Mouse (Mus musculus): ENCODE measurements around the gene Sell. TPM values are rescaled to one million over a fixed set of nuclear protein-coding genes. Genes with fewer than 3 reads are reported as not detected.

Sell gene
- polyA plus RNA-seq, 1 experiment = 0.15 TPM

GRCm38 (mm10) chr1:164047934-164048333 is 13.8 kb upstream of the Sell start, which contains the start of gene Sele:
Gene Sele (plus strand): TSS chr1:164048234.
- H3K4me1 ChIP-seq (ENCODE audit: control insufficient read depth, insufficient read depth, low read length) = no peaks in the 10 kb centered on the region
- H3K27ac ChIP-seq (ENCODE audit: insufficient read depth, low read length) = no peak within 1 kb of the TSS
- no peak for TF ChIP-seq POLR2A (IDR thresholded peaks at IDR 0.05; ENCODE audit: extremely low read depth, insufficient read depth, low read length)
- TF ChIP-seq CTCF (IDR thresholded peaks at IDR 0.05; ENCODE audit: extremely low read depth, insufficient read depth, low read length) = no peak
- no peak within 1 kb of the TSS for H3K4me3 ChIP-seq (ENCODE audit: insufficient read depth, low read length)

- H3K4me3 ChIP-seq (ENCODE audit: insufficient read depth, low read length) = no peak overlapping the region
These were observed 8.2 kb upstream of the Sell start for GRCm38 (mm10) chr1:164053561-164053960.

GRCm38 (mm10) chr1:164054800-164055199 is 7.0 kb upstream of the Sell start:
- TF ChIP-seq CTCF (IDR thresholded peaks at IDR 0.05; ENCODE audit: extremely low read depth, insufficient read depth, low read length) (no peak), POLR2A (IDR thresholded peaks at IDR 0.05; ENCODE audit: extremely low read depth, insufficient read depth, low read length) (no peak)
- no peak overlapping the region for H3K4me3 ChIP-seq (ENCODE audit: insufficient read depth, low read length)
- H3K27ac ChIP-seq (ENCODE audit: insufficient read depth, low read length) = no peak overlapping the region
- H3K4me1 ChIP-seq (ENCODE audit: control insufficient read depth, insufficient read depth, low read length) = no peaks in the 10 kb centered on the region

More at GRCm38 (mm10) chr1:164053561-164053960, 8.2 kb upstream of the Sell start:
- no peak overlapping the region for H3K27ac ChIP-seq (ENCODE audit: insufficient read depth, low read length)
- H3K4me1 ChIP-seq (ENCODE audit: control insufficient read depth, insufficient read depth, low read length) = no peaks in the 10 kb centered on the region
- TF ChIP-seq POLR2A (IDR thresholded peaks at IDR 0.05; ENCODE audit: extremely low read depth, insufficient read depth, low read length) (no peak), CTCF (IDR thresholded peaks at IDR 0.05; ENCODE audit: extremely low read depth, insufficient read depth, low read length) (no peak)

GRCm38 (mm10) chr1:164060071-164060470 is 1.7 kb upstream of the Sell start:
- H3K27ac ChIP-seq (ENCODE audit: insufficient read depth, low read length) = no peak overlapping the region
- TF ChIP-seq CTCF (IDR thresholded peaks at IDR 0.05; ENCODE audit: extremely low read depth, insufficient read depth, low read length) = no peak
- no peak for TF ChIP-seq POLR2A (IDR thresholded peaks at IDR 0.05; ENCODE audit: extremely low read depth, insufficient read depth, low read length)
- no peak overlapping the region for H3K4me3 ChIP-seq (ENCODE audit: insufficient read depth, low read length)
- H3K4me1 ChIP-seq (ENCODE audit: control insufficient read depth, insufficient read depth, low read length) = no peaks in the 10 kb centered on the region

- Histone ChIP-seq H3K27ac (ENCODE audit: insufficient read depth, low read length) (no peak overlapping the region), H3K4me3 (ENCODE audit: insufficient read depth, low read length) (no peak overlapping the region), H3K4me1 (ENCODE audit: control insufficient read depth, insufficient read depth, low read length) (no peaks in the 10 kb centered on the region)
- TF ChIP-seq POLR2A (IDR thresholded peaks at IDR 0.05; ENCODE audit: extremely low read depth, insufficient read depth, low read length) (no peak), CTCF (IDR thresholded peaks at IDR 0.05; ENCODE audit: extremely low read depth, insufficient read depth, low read length) (peak; percentile 34; the same call in 1 of the 2 replicates)
These were observed 504 bp upstream of the Sell start for GRCm38 (mm10) chr1:164061278-164061677.

GRCm38 (mm10) chr1:164062856-164063255 is 1.1 kb downstream of the Sell start:
- Histone ChIP-seq H3K27ac (ENCODE audit: insufficient read depth, low read length) (no peak overlapping the region), H3K4me3 (ENCODE audit: insufficient read depth, low read length) (no peak overlapping the region), H3K4me1 (ENCODE audit: control insufficient read depth, insufficient read depth, low read length) (no peaks in the 10 kb centered on the region)
- no peak for TF ChIP-seq CTCF (IDR thresholded peaks at IDR 0.05; ENCODE audit: extremely low read depth, insufficient read depth, low read length)
- TF ChIP-seq POLR2A (IDR thresholded peaks at IDR 0.05; ENCODE audit: extremely low read depth, insufficient read depth, low read length) = no peak

- no peak for TF ChIP-seq POLR2A (IDR thresholded peaks at IDR 0.05; ENCODE audit: extremely low read depth, insufficient read depth, low read length)
- TF ChIP-seq CTCF (IDR thresholded peaks at IDR 0.05; ENCODE audit: extremely low read depth, insufficient read depth, low read length) = no peak
- H3K4me3 ChIP-seq (ENCODE audit: insufficient read depth, low read length) = no peak overlapping the region
- H3K4me1 ChIP-seq (ENCODE audit: control insufficient read depth, insufficient read depth, low read length) = no peaks in the 10 kb centered on the region
- H3K27ac ChIP-seq (ENCODE audit: insufficient read depth, low read length) = no peak overlapping the region
These were observed 2.0 kb downstream of the Sell start for GRCm38 (mm10) chr1:164063745-164064144.

GRCm38 (mm10) chr1:164069261-164069660 is 7.5 kb downstream of the Sell start:
- no peak overlapping the region for H3K4me3 ChIP-seq (ENCODE audit: insufficient read depth, low read length)
- no peaks in the 10 kb centered on the region for H3K4me1 ChIP-seq (ENCODE audit: control insufficient read depth, insufficient read depth, low read length)
- TF ChIP-seq POLR2A (IDR thresholded peaks at IDR 0.05; ENCODE audit: extremely low read depth, insufficient read depth, low read length) = no peak
- no peak for TF ChIP-seq CTCF (IDR thresholded peaks at IDR 0.05; ENCODE audit: extremely low read depth, insufficient read depth, low read length)
- H3K27ac ChIP-seq (ENCODE audit: insufficient read depth, low read length) = no peak overlapping the region

GRCm38 (mm10) chr1:164070461-164070860 is 8.7 kb downstream of the Sell start:
- H3K4me3 ChIP-seq (ENCODE audit: insufficient read depth, low read length) = no peak overlapping the region
- no peaks in the 10 kb centered on the region for H3K4me1 ChIP-seq (ENCODE audit: control insufficient read depth, insufficient read depth, low read length)
- no peak overlapping the region for H3K27ac ChIP-seq (ENCODE audit: insufficient read depth, low read length)
- TF ChIP-seq POLR2A (IDR thresholded peaks at IDR 0.05; ENCODE audit: extremely low read depth, insufficient read depth, low read length) = no peak
- no peak for TF ChIP-seq CTCF (IDR thresholded peaks at IDR 0.05; ENCODE audit: extremely low read depth, insufficient read depth, low read length)

- no peak for TF ChIP-seq CTCF (IDR thresholded peaks at IDR 0.05; ENCODE audit: extremely low read depth, insufficient read depth, low read length)
- no peak for TF ChIP-seq POLR2A (IDR thresholded peaks at IDR 0.05; ENCODE audit: extremely low read depth, insufficient read depth, low read length)
- no peak overlapping the region for H3K27ac ChIP-seq (ENCODE audit: insufficient read depth, low read length)
- H3K4me3 ChIP-seq (ENCODE audit: insufficient read depth, low read length) = no peak overlapping the region
- H3K4me1 ChIP-seq (ENCODE audit: control insufficient read depth, insufficient read depth, low read length) = no peaks in the 10 kb centered on the region
These were observed 9.3 kb downstream of the Sell start for GRCm38 (mm10) chr1:164071111-164071510.

All from cortical plate, adult 2 months (tissue).